Mouse (Mus musculus) small intestine, adult 2 months (tissue): ENCODE measurements at regions not wholly inside any gene's neighbourhood (a gene's known extent, or its start where the extent isn't known, plus 50 kb on each side); places are given as distances from the start of the nearest gene placed in this dataset.

ENCODE experiments used
- CTCF ChIP-seq: fragments of 200-500 bp; IDR thresholded peaks from 2 replicates; pipeline ENCODE4 v1.5.1; 2012; ENCODE audit warnings: low read depth, mild to moderate bottlenecking, control low read depth, inconsistent platforms, low read length, moderate library complexity, mixed read lengths; ENCODE audit not compliant: insufficient replicate concordance, insufficient read length; ENCODE audit errors: extremely low read depth
- POLR2A ChIP-seq: fragments of 200-500 bp; IDR thresholded peaks from 2 replicates; pipeline ENCODE4 v1.6.1; 2012; ENCODE audit warnings: low read depth, mild to moderate bottlenecking, control low read depth, inconsistent platforms, low read length, moderate library complexity

DNA sequence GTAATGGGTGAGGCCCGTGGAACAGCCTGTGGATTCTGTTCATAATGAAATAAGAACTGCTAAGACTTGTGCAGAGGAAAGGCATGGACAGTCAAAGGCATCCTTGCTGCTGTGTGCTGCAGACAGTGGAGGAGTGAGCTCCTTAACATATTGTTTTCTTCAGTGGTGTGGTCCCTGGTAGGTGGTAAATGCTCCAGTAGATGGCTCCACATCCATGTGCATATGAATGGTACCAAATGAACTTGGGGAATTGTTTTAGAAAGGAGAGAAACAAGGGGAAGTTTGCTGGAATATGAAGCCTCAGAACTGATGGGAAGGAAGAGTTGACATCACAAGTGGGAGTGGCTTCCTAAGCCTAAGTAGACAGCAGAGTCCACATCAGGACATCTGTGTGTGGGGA, 108.1 kb upstream of the Nmur2 start:
- TF ChIP-seq CTCF, result no peak
- TF ChIP-seq POLR2A, result no peak
